Mouse (Mus musculus) heart, adult 2 months (tissue): Measurements from ENCODE around the gene Tiam1.

Experiments used
- CTCF ChIP-seq: fragments of 200-600 bp; IDR thresholded peaks from 2 replicates; pipeline ENCODE4 v1.8.1; 2022; ENCODE audit warnings: antibody characterized with exemption, mild to moderate bottlenecking, moderate library complexity
- EP300 ChIP-seq: fragments of 200-500 bp; IDR thresholded peaks from 2 replicates; pipeline ENCODE4 v1.6.1; 2011; ENCODE audit warnings: low read depth, low read length, control low read depth; ENCODE audit not compliant: insufficient read depth
- POLR2A ChIP-seq: fragments of 200-500 bp; IDR thresholded peaks from 2 replicates; pipeline ENCODE4 v1.6.1; 2011; ENCODE audit warnings: mild to moderate bottlenecking, low read depth, low read length, control low read depth; ENCODE audit not compliant: insufficient read depth

- TF ChIP-seq POLR2A (no peak), EP300 (no peak), CTCF (no peak)
Observed at GRCm38 (mm10) chr16:90178404-90178803, 34.8 kb upstream of the Tiam1 start.
